Mouse (Mus musculus): Measurements from ENCODE around the gene Git2.
A peak's percentile ranks its signal among the peaks of the same experiment; 100 is the strongest.

GRCm38 (mm10) chr5:114824197-114824596, 48.9 kb upstream of the Git2 start:
- TF ChIP-seq EP300 (IDR thresholded peaks at IDR 0.05), result no peak
- peak; percentile 84 for TF ChIP-seq CTCF (IDR thresholded peaks at IDR 0.05)
